Mouse (Mus musculus) testis, adult 2 months (tissue): ENCODE data around the gene Cenpc1.

Source experiments
- CTCF ChIP-seq: fragments of 200-500 bp; IDR thresholded peaks from 2 replicates; pipeline ENCODE4 v1.5.1; 2012; ENCODE audit warnings: low read depth, mild to moderate bottlenecking, inconsistent platforms, low read length, moderate library complexity; ENCODE audit not compliant: control insufficient read depth, insufficient read depth, insufficient replicate concordance
- POLR2A ChIP-seq: fragments of 200-500 bp; IDR thresholded peaks from 2 replicates; pipeline ENCODE4 v1.6.1; 2012; ENCODE audit warnings: low read depth, mild to moderate bottlenecking, inconsistent platforms, low read length, moderate library complexity; ENCODE audit not compliant: control insufficient read depth

GRCm38 (mm10) chr5:85992805-85993721 is 72.3 kb downstream of the Cenpc1 start:
- no peak for TF ChIP-seq CTCF
- no peak for TF ChIP-seq POLR2A
